Mouse (Mus musculus): ENCODE data around the gene Elp1.

Elp1 gene

DNA sequence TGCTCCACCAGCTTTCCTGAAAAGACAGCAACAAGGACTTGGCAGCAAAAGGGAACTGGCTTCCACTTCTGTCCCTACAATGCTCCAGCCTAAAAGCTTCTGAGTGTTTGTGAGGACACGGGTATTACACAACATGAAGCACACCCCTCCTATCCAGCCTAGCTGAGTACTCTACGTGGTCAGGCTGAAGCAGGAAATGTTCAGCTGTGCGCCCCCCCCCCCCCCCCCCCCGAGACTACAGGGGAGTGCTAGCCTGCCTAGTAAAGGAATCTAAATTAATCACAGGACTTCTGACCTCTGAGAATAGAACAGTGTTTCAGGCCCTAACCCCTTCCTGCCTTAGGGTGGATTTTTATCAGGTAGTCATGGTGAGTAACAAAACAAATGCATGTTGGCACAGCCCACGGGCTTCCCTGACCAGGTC, 34.3 kb downstream of the Elp1 start:
- no peak for DNase-seq

DNA sequence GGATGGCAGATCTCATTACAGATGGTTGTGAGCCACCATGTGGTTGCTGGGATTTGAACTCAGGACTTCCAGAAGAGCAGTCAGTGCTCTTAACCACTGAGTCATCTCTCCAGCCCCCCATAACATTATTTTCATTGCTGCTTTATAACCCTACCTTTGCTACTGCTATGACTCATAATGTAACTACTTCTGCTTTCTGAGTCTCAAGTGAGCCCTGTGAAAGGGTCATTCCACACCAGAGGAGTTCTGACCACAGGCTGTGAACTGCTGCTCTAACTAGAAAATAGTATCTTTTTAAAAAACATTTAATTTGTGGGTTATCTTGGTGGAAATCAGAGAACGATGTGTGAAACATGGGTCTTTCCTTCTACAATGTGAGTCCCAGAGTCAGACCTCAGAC, 44.4 kb downstream of the Elp1 start:
- DNase-seq: no peak

DNA sequence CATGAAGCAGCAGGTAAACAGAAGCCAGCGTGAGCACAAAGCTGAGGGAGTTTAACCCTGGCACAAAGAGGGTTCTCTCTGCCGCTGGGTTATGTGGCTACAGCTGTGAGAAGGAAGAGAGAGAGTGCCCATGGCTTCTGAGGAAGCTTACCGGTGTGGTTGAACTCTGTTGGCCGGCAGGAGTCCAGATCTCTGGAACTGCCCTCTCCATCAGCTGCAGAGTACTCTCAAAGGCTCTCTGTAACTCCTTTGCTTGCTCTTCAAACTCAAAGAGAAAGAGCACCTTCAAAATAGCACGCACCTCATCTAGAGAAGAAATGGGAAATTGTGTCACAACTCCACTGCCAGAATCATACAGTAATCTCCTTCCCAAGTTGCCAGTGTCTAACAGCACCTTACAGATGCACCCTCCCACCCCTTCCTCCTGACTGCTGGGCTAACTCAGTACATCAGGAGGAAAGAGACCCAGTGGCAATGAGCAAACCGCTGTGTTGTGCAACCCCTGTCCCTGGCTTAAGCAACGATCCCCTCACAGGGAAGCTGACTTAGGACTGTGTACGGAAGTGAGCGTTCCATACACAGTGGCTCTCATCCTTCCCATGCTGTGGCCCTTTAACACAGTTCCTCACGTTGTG, 45.0 kb downstream of the Elp1 start:
- no peak for DNase-seq

DNA sequence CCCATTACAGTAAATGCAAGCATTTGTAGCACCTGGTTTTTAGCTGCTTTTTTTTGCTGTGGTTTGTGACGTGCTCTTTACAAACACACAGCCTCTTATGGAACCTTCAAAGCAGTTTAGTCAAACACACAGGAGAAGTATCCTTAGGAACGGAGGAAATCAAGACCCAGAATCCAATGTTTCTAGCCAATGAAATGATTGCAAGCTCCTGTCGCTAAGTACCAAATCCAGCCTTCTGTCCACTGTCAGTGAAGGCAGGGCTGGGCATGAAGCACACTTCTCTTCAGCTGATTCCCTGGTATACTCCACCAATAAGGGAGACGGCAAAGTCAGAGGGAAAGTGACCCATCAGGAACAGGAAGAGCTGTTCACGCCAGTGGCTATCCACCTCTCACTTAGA, 46.1 kb downstream of the Elp1 start:
- no peak for DNase-seq

DNA sequence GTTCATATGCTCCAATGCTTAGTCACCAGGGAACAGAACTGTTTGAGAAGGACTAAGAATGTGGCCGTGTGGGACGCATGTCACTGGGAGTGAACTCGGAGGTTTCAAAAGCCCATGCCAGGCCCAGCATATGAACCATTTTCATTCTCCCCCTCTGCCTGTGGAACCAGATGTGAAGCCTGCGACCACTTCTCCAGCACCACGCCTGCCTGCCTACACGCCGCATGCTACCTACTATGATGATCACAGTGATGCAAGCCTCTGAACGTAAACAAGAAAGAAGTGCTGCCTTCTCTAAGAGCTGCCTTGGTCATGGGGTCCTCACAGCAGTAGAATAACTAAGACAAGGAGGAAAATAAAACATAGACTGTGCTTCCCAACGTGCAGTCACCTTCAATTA, 54.7 kb downstream of the Elp1 start:
- no peak for DNase-seq

DNA sequence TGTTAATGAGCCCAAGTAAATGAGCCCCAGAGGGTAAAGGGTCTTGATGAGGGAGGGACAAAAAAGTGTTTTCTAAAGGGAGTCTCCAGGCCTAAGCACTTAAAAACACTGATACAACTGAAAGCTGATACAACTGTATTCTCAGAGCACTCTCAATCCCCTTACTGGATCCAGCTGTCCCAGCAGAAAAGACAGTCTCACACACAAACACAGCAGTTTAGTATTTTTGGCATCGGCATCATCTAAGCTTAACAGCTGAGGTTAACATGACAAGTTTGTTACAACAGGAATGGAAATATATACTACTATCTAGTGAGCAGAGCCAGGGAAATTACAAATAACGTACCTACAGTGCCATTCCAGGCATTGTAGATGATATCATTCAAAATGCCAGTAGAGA, 55.8 kb downstream of the Elp1 start:
- no peak for DNase-seq

DNA sequence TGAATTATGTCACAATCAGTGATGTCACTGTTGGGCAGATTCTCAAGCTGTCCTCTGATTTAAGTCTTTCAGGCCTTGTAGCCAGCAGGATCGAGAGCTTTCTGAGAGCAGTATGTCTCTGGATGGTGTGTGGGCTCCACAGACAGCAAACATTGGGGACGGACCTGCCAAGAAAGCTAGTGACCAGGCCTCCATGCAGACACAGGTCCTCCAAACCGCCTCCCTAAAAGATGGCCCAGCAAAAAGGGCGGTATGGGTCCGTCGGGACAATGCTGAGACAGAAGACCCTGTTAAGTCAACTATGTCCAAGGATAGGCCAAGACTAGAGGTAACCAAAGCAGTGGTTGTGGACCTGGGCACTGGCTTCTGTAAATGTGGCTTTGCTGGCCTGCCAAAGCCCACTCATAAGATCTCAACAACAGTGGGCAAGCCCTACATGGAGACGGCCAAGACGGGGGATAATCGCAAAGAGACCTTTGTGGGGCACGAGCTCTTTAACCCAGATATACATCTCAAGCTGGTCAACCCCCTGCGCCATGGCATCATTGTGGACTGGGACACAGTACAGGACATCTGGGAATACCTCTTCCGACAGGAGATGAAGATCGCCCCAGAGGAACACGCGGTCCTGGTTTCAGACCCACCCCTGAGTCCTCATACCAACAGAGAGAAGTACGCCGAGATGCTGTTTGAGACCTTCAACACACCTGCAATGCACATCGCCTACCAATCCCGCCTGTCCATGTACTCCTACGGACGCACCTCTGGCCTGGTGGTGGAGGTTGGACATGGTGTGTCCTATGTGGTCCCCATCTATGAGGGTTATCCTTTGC, 58.6 kb downstream of the Elp1 start, which contains the start of gene Actl7a:
Actl7a (plus strand) TSS at position 51 of the 833 bp plus-strand sequence.
- no peak for DNase-seq

DNA sequence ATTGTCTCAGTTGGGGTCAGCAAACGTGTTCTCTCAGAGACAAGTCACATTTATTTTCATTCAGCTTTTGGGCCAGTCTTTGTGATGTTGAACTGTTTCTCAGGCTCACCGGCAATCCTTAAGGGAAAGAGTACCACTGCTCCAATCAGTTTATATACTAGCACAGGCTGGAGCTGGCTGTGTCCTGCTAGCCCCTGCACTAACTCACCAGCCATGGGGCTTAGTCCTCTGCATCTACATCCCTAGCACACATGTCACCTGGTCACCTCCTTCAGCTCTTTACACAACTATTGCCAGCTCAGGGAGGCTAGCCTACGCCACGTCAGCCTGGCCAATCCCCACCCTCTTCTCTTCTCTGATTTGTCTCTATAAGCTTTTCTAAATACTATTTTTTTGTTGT, 59.4 kb downstream of the Elp1 start:
- no peak for DNase-seq

DNA sequence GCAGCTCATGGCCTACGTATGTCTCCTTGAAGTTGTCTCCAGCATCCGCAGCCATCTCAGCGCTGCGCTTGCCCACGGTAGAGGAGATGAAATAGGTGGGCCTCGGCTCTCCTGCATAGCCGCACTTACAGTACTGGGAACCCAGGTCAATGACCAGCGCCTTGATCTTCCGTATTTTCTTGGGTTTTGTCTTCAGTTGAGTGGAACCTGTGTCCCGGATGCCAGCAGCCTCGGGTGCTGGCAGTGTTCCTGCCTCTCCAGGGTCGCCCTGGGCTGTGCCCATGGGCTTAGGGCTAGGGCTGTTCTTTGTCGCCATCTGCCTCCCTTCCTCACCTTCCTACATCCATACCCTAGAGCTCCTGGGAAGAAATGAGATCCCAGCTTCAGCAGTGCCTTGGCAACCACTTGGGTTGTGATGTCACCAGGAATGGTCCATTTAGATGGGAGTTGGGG, 61.1 kb downstream of the Elp1 start, which contains the start of gene Actl7b:
Actl7b (minus strand) TSS at position 403 of the 453 bp plus-strand sequence.
- DNase-seq: no peak

DNA sequence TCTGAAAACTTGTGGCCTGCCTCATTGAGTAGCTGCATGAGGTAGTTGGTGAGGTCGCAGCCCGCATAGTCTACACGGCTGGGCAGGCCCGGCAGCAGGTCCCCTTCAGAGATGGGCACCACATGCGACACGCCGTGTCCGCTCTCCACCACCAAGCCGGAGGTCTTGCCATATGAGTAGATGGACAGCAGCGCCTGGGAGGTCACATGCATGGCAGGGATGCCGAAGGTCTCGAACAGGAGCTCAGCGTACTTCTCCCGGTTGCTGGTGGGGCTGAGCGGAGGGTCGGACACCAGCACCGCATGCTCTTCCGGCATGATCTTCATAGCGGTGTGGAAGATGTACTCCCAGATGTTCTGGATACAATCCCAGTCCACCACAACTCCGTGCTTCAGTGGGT, 61.5 kb downstream of the Elp1 start:
- DNase-seq: no peak

DNA sequence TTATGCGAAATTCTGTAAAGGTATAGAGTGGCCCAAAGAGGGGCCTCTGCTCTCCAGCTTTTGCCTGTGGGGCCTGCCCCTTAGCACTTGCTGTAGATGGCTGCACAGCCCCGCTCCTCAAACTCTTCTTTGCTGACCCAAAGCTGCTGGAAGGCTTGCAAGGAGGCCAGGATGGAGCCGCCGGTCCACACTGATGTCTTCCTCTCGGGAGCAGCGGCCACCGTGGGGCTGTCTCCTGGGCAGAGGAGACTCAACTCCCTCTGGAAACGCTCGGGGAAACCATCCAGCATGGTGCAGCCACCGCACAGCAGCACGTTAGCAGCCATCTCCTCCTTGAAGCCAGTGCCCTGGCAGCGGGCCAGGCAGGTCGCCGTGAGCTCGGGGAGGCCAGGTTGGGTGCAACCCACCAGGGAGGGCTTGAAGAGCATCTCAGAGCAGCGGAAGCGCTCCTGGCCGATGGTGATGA, 62.1 kb downstream of the Elp1 start, which contains the start of gene Gm26657:
Gm26657 (plus strand) TSS at position 51 of the 466 bp plus-strand sequence.
- DNase-seq: no peak

DNA sequence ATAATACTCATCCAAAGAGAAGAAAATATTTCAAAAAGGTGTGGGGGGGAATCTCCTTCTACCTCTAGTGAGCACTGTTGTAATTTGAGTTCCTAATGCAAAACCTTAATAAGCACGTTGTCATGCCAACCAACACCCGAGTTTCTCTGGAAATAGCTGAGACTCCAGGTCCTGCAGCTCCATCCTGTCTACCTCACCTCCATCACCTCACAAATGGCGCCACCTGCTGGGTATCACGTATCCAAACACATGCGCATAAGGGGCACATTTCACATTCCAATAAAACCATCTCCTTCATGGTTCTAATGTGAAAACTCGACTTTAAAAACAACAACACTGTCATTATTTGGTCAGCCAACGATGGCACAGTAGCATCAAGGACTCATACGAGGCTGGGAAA, 76.3 kb downstream of the Elp1 start:
- DNase-seq: no peak

DNA sequence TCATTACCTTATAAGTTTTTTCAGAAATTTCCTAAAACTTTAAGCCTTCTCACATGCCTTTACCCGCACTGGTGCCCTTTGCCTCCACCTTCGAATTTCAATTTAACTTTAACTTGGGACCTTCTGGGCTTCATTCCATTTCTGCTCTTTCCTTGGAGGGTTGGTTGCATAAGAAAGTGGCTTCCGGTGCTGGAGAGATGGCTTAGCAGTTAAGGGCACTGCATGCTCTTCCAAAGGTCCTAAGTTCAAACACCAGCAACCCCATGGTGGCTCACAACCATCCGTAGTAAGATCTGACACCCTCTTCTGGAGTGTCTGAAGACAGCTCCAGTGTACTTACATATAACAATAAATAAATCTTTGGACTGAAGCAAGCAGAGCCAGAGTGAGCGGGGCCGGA, 78.9 kb downstream of the Elp1 start:
- DNase-seq: no peak

DNA sequence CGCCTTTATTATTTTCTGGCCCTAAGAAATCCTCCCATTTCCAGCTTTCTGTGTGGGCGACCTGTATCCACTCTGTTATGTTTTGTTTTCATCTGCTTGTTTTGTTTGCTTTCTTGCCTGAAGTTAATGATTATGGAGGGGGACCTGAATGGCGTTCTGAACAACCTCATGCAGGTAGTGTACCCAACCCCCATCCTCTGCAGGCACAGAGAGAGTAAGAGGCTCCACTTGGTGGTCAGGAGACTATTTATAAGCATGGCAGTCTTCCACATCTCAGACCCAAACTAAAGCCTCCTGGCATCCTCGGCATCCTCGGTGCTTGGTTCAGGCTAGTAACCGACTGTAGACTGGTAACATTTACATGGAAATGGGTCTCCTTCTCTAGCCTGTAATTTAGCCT, 79.8 kb downstream of the Elp1 start:
- DNase-seq: no peak

DNA sequence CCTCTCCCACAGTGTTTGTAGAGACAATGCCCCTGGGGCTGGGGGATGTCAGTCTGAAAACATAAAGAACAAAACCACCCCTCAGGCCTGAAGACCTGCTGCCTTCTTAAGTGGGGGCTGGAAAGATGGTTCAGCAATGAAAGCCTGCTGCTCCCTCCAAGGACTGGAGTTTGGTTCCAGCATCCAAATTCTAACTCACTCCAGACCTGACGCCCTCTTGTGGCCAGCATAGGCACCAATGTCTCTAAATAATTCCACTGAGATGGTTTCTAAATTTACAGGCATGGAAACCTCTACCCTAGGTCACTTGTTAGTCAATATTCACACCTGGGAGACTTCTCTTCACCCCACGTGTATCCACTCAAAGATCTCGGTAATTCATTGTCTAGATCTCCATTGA, 80.7 kb downstream of the Elp1 start:
- peak in 1 of 2 experiments; percentile 41 for DNase-seq

DNA sequence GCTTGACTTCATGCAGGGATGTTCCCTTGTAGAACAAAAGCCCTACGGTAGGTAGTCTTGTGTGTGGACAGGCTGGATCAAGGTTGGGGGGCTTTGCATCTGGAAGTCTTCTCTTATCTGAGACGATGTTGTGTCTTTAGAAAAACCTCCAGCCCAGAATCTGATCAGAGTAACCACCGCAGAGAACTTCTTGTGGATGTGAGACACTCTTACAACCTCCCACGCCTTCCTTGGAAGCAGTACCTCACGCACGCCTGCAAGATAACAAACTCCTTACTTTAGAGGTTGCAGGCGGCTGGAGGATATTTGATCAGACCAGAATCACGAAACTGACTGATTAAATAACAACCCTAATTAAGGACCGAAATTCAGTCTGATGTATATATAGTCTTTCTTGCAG, 81.7 kb downstream of the Elp1 start:
- DNase-seq: no peak

DNA sequence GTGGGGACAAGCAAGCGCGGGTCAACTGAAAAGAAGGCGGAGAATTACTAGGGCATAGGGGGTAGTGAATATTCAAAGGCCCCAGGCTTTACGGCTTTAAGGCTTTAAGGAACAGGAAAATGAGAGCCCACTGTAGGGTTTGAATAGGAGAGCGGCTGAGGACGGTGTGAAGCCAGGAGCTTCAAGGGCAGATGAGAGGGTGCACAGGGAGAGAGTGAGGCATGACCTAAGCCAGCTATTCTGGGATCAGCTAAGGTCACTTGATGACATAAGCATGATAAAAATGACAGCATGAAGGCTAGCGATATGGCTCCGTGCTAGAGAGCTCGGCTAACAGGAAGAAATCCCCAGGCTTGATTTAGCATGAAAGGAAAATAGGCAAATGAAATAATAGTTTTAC, 82.7 kb downstream of the Elp1 start:
- no peak for DNase-seq

DNA sequence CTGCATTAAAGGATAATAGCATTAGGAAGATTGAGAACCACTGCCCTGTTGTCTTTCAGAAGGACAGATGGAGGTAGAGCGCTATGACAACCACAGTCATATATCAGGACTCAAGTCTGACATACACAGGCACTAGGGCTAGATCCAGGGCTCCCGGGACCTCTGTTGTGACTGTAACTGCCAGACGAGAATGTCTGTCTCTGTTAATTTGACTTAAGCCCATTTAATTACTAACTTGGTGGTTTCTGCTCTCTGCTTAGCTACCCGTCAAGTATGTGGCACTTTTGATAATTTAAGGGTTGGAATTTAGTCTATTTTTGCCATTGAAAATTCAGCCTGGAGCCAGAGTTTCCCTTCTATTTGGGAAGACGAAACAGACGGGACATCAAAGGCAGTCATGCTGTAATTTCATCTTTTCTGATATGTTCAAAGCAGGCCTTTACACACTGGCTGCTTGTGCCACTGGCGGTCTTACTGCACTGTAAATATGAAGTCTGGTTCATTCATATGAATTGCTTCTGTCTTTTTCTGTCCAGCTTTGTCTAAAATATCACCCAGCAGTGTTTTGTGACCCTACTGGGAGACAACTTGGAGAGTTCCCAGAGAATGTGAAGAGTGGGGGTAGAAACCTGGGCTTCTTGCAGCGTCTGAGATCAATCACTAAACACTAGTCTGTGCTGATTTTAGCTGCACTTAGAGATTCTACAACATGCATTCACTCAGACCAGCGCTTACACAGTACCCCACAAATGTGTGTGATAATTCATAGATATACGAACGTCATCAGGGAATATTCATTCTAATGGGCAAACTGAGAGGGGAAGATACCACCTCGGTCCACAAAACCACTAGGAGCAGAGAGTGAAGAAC, 83.3 kb downstream of the Elp1 start:
- DNase-seq: no peak

DNA sequence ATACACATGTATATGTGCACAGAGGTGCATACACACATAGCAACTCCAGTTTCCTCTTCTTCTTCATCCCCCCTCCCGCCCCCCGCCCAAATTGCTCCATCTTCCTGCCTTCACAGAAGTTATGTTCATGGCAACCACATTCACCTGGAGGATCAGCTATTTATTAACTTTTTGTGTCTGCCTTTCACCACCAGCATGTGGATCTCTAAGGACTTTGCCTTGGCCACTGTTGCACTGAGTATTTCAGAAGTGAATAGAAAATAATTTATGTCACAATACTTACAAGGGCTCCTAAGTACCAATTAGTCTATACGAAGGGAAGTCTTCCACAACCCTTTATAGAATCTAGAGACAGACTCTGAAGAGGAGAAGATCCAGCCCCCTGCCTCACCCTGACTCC, 84.2 kb downstream of the Elp1 start:
- no peak for DNase-seq

DNA sequence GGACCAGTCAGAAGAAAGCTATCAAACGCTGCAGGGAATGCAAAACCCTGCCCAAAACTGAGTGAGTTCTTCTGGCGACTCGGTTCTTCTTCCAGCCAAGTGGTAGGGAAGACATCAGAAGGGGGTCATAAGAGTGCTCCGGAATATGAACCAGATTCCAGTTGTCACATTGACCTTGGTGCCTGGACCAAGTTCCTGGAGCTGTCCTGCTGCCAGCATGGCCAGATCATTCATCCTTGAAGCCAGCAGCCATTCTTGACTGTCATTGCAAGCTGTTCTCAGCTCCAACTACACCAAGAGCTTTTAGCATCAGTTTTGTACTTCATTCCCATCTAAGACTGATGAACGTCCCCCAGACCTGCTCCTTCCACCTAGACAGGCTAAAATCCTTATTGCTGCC, 85.3 kb downstream of the Elp1 start:
- DNase-seq: no peak

DNA sequence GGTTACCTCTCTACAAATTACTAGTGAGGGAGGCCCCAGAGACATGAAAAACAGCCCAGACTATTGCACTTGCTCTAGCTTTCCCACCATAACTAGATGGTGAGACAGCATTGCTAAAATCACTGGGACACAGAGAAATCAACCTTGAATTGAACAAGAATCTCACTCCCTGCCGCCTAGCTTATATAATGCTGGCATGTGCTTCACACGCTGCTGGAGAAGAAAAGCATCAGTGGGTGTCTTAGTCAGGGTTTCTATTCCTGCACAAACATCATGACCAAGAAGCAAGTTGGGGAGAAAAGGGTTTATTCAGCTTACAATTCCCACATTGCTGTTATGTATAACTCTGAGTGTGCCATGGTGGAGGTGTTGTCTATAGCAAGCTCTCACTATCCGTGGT, 89.0 kb downstream of the Elp1 start:
- no peak for DNase-seq

DNA sequence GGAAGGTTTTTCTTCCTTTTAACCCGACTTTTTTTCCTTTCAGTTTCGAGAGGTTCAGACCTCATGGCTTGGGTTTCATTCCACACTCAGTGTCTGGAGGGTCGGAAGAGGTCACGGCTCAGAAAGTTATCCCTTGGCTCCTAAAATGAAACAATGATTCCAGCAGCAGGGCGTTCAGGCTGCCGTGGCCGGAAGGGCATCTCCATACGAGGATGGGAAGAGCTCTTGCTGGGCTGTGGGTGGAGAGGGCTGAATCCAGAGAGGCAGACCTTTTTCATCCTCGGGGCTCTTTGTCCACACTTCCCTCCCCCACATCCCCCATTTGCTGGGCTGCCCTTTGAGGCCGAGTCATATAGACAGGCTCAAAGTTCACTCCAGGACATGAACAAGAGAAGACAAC, 99.9 kb downstream of the Elp1 start:
- no peak for DNase-seq
